Mouse (Mus musculus): ENCODE data around the gene Ndufs5.

Ndufs5 gene

DNA sequence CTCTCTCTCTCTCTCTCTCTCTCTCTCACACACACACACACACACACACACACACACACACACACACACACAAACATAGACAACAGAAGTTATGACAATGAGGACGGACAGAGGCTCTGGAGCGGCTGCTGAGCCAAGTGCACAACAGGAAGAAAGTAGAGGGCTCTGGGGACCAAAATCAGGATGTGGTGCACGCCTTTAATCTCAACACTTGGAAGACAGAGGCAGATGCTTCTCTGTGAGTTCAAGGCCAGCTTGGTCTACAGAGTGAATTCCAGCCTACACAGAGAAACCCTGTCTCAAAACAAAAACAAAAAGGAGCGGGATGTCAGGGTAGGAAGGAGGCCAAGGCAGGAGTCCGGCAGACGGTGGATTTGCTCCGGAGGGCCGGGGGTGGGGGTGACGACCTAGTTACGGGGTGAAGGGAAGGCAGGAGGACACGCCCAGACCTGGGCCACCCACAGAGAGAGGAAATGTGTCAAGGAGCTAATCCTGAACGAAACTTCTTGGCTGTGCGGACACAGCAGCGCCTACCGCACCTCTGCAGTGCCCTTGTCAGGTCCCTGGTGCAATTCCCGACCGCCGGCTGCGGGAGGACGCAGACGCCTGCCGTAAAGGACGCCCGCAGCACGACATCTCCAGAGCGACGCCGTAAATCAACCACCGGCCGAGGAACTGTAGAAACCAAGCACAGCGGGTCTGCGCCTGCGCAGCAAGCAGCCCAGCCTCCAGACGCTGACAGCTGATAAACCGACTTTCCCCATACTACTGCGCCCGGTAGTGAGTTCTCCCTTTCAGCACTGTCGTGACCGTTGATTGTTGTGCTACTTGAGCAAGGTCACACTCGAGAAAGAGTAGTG, at the start of gene Ndufs5:
TSS of gene Ndufs5 (minus strand) at position 629 of the 860 bp plus-strand sequence.
- DNase-seq (ENCODE audit: low spot score): peak; percentile 97

DNA sequence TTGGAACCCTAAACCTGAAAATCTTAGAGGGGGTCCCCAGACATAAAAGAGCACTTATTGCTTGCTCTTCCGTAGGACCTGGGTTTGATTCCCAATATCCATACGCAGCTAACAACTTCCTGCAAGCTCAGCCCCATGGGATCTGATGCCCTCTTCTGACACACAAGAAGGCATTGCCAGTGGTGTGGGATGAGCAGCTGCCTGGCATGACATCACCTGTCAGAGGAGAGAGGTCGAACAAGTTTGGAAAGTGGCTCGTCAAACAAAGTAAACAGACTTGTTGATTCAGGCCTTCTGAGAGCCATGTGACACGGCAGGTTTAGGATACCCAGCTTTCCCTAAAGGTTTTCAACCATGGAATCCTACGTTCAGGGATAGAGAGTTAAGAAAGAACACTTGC, 47.1 kb upstream of the Ndufs5 start:
- DNase-seq (ENCODE audit: low spot score): peak; percentile 18

DNA sequence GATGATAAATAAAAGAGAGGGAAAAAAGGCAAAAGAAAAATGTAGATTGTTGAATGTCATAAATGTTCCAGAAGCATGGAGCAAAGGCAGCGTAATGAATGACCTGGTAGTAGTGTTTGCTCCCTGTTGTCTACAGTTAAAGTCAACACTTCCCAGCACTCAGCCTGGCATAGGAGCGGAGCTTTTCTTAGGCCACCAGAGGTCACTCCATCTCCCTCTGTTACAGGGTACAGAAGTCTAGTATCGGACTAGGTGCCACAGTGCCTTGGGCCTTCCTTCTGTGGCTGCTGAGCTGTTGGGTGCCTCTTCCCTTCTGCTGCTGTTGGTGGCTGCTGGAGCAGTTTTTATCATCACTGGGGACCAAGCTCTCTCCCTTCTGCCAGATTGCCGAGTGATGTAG, 40.3 kb upstream of the Ndufs5 start:
- DNase-seq (ENCODE audit: low spot score): peak; percentile 34

DNA sequence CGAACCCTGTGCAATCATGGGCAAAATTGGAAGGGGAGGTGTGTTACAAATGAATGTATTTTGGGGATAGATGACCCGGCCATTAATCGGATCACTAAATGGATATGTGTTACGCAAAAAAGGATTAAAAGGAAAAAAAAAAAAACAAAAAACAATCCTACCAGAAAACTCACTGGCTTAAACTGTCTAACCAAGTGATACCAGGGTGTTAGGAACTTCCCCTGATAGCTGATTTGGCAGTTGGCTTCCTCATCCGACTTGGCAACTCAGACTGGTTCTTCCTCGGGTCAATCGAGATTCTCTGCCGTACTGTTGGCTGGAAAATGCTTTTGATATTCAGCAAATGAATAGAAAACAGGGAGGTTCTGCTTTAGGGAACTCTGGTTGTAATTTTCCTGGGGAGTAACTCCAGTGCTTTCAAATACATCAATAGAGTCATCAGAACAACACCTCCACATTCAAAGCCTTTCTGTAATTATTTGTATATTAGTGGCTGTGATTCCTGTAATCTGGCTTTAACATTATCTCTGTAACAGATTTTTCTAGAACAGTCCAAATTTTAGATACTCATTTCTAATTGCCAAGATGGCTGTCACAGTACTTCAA, 32.8 kb upstream of the Ndufs5 start:
- peak; percentile 18 for DNase-seq (ENCODE audit: low spot score)

DNA sequence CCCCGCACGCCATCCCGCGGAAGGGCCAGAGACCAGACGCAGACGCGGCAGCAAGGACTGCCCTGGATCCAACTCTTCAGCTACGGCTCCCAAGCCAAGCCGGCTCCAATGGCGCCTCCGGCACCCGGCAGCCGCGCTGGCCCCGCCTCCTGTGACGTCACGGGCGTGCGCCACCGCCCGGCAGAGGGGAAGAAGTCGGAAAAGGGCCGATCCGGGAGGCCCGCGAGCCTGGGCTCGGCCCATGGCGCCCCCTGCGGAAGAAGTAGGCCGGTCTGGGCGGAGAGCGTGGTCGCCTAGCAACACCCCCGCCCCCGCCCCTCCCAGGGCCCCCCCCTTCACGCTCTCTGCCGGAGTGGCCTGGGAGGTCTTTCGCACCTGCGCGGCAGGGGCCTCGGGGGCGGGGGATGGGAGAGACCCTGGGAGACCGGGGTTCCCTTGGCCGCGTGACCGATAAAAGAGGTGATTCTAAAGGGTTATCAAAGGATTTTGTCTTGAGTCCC, 32.2 kb upstream of the Ndufs5 start, which contains the start of gene Akirin1:
TSS of gene Akirin1 (minus strand) at position 194 of the 500 bp plus-strand sequence.
- DNase-seq (ENCODE audit: low spot score): peak; percentile 98

DNA sequence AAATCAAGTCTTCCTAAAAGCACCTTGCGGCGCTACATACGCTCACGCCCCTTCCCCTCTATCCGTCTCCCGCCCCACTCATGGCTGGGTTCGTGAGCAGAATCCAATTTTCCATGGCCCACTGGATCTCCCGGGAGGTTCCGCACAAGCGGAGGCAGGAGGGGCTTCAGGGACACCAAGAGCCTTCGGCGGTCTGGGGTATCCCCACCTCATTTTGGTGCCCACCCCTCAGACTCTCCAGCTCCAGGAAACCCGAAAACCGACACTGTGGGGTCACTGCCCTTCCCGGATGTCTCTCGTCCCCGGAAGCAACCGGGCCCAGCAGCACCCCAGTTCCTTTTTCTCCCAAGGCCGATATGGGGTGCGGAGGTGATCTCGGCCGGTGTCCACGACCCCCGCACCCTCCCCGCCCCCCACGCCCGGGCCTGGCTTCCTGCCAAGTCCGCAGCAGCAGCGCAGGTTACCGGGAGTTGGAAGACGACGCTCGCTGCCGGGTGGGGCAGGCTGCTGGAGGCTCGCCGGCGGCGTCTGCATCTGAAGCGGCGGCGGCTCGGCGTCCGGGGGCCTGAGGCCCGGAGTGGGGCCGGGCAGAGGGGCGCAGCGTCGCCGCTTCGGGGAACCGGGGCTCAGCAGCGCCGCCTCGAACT, 31.6 kb upstream of the Ndufs5 start:
- DNase-seq (ENCODE audit: low spot score): no peak

DNA sequence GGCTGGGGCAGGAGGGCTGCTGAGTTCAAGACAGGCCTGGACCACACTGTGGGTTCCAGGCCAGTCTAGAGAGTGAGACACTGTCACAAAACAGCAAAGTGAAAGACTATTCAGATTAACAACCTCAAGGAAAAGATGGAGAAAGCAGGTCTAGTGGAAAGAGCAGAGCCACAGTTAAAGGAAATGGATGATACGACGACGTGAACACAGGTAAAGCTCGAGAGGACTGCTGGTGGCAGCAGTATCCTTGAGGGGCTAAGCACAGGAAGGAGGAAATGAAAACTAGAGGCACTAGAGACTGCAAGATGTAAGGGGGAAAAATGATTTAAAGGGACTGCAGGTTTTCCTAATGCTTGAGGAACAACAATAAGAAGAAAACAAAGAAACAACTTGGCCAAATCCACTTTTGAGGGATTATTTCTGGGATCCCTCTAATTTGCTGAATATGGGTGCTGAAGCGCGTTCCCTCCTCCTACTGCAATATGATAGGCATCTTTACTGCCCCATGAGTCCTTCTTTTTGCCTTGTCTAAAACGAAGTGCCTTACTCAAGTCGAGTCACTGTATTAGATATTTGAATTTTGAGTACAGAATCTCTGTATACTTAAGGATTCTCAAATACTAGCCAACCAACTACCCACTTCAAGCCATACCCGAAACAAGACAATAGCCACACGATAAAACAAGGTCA, 30.9 kb upstream of the Ndufs5 start:
- no peak for DNase-seq (ENCODE audit: low spot score)

DNA sequence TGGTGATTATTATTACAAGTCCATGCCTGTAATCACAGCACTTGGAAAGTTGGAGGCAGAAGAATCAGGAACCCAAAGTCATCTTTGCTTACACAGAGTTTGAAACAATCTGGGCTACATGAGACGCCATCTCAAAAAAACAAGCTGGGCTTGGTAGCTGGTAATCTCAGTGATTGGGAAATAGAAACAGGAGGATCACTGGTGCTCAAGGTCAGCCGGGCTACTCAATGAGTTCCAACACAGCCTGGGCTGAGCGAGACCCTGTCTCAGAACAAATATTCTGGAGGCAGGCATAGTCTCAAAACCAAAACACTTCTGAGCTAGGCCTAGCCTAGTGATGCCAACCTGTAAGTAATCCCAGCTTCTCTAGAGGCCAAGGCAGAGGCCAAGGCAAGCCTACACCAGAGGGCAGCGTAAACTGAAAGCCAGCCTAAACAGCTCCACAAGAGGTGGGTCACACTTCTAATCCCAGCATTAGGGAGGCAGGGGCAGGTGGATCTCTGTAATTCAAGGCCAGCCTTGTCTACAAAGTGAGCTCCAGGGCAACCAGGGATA, 27.3 kb upstream of the Ndufs5 start:
- no peak for DNase-seq (ENCODE audit: low spot score)

DNA sequence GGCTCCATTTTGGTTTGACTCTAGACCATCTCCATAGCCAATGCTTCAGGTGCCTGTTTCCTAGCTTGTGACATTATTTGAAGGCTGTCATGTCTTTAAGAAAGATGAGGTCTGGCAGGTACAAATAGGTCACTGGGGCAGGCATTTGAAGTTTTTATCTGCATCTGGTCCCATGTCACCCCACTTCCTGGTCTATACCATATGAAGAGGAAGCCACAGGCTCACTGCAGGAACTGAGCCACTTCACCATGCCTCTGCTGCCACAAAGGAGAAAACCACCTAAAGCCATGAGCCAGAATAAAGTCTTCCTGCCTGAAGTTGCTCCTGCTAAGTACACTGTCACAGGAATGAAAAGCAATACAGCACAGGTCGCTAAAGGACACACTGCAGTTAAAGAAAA, 24.9 kb upstream of the Ndufs5 start:
- no peak for DNase-seq (ENCODE audit: low spot score)

DNA sequence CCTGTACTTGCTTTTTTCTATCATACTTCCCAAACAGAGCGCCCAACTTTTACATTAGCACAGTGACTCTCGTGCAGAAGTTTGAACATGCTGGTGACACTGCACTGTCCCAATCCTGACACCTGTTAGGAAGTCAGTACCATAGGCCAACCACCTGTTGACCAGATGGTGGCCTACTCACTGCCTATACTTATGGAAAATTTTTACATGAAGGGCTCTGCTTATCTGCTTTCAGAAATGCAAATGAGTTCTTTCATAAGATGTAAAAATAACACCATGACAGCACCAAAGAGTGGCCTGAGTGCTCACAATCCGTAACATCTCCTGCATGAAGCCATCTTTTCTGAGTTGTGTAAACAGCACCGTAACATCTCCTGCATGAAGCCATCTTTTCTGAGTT, 20.7 kb upstream of the Ndufs5 start:
- no peak for DNase-seq (ENCODE audit: low spot score)

DNA sequence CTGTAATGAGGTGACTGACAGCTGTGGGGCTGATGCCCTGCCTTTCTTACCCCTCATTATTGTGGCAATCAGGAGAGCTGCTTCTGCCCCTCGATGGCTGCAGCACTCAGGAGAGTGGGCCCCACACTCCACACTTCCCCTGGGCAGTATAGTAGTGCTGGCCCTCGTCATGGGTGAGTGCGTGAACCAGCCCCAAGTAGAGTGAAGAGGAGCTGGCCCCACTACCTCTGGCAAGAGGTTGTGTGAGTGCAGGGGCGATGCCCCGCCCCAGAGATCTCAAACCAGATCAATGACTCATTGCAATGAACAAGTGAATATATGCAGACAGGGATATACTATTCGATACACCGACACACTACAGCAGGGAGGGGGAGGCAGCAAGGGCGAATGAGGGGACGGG, 15.5 kb upstream of the Ndufs5 start:
- DNase-seq (ENCODE audit: low spot score): no peak

DNA sequence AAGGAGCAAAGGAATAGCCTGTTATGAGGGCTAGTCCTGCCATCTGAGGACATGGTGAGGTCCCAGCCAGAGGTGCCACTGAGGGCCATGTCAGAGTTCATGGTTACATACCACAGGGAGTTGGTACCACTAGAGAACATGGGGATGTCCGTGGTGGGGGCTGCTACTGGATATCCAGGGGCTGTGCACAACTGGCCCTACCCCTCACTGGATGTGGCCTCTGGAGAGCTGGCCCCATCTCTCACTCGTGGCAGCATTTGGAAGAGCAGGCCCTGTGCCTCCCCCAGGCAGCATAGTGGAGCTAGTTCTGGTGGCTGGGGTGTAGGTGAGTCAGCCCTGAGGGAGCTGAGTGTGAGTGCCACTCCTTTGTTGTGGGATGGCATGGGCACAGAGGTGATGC, 14.9 kb upstream of the Ndufs5 start:
- no peak for DNase-seq (ENCODE audit: low spot score)

DNA sequence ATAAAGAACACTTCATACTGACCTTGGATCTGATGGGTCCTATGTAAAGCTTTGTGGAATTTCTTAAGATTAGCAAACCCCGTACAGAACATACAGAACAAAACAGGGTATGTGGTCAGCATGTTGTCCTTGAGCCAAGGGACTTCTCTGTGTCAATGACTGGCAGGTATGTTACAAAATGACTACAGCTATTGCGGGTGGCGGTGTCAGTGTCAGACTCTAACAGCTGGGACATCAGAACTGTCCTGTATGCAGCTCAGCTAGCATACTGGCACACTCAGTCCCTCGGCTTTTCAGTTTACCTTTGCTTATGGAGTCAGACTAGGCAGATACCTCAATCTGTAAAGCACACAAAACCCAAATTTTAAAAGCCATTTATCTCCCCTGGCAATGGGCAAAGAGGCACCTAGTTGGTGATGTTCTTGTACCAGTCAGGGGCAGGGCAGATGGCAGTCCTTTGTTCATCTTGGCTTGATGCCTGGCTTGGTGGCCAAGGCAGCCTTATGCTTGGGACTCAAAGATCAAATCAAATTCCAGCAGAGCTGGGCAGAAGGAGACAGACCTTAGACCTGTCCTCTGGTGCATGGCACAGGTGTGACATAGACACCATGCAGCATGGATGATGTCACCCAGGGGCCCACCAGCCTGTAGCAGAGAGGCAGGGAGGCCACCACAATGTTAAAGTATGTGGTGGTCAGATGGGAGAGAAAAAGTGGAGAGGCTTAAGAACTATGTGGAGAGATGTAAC, 14.3 kb upstream of the Ndufs5 start:
- DNase-seq (ENCODE audit: low spot score): no peak

DNA sequence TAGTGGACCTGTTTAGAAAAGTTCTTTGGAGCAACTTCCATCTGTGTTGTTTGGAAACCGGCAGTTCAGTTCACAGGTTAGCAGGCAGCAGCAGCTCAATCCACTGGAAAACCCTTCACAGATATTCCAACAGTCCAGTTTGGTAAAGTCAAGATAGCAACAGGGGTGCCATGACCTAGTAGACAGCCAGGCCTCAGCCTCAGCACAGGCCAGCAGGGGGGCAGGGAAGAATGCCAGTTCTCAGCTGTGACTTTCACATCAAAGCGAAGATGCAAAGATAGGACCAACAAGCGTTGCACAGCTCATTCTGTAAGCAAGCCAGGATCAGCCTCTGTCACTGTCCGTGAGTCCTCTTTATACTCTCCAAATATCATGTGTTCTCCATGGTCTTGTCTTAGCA, 3.8 kb upstream of the Ndufs5 start:
- no peak for DNase-seq (ENCODE audit: low spot score)

DNA sequence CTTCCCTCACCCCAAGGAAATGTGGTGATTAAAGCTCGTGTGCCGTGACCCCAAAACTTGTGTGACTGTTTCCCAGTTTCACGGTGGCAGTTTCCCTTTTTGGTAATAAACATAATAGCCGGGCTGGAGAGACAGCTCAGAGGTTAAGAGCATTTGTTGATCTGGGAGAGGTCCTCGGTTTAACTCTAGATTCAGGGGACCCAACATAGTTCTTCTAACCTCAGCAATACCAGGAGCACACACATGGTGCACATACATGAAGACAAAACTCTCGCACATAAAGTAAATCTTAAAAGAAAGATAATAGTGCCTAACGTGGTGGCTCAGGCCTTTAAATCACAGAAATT, 405 bp upstream of the Ndufs5 start:
- no peak for DNase-seq (ENCODE audit: low spot score)

DNA sequence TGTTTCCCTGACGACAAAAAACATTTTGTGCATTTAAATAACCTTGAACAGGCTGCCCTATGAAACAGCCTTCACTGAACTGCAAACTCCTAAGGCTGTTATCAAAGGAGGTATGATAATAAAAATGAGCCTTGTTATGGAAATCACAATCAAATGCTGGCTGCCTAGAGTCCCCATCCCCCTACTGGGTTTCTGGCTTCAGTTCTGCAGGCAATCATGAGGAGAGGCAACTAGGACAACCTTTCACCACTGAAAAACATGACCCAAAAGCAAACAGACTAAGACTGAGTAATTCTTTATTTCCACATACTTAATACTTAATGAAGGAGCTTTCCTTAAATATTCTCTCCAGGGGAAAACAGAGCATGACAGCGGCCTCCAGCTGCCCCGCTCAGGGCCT, 5.6 kb downstream of the Ndufs5 start:
- no peak for DNase-seq (ENCODE audit: low spot score)

DNA sequence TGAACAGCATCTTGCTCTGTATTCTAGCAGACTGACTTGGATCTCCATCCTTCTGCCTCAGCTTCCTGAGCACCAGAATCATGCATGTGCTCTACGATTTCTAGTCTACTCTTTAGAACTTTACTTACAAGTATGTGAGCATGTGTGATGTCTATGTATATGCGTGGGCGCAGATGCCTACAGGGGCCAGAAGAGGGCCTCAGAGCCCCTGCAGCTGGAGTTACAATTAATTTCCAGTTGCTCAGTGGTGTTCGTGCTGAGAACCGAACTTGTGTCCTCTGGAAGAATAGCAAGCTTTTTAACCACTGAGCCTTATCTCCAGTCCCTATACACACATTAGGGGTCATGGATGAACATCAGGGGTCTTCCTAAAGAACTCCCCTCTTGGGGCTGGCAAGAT, 10.7 kb downstream of the Ndufs5 start:
- no peak for DNase-seq (ENCODE audit: low spot score)

DNA sequence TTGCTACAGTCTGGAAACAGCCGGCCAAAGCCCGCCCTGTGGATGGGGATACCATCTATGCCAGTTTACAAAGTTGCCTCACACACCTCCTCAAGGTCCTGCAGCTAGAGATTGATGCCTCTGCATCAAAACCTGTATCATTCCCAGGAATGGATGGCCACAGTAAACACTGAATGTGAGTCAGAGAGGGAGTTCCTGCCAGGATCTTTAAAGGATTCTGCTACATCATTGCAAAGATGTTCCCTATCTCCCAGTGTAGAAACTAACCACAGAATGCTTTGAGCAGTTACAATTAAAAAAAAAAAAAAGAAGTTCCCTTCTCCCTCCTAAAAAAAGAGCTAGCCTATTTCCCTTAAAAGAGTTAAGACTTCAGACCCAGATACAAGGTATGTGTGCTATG, 12.7 kb downstream of the Ndufs5 start:
- no peak for DNase-seq (ENCODE audit: low spot score)

DNA sequence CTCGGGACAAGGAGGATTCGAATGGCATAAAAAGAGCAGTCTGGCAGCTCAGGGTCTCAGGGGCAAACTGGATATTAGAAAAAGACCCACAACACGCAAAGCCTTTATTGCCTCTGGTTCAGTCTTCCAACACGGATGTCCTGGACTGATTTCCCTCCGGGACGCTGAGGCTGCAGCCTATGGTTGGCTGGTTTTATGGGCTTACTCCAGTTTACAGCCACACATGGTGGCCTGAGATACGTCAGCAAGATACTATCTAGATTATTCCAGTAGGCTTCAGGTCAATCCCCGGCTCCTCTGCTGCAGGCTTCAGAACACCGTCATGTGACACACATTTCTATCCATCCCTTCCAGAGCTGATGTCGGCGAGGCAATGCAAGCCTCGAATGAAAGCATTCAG, 24.6 kb downstream of the Ndufs5 start:
- no peak for DNase-seq (ENCODE audit: low spot score)

DNA sequence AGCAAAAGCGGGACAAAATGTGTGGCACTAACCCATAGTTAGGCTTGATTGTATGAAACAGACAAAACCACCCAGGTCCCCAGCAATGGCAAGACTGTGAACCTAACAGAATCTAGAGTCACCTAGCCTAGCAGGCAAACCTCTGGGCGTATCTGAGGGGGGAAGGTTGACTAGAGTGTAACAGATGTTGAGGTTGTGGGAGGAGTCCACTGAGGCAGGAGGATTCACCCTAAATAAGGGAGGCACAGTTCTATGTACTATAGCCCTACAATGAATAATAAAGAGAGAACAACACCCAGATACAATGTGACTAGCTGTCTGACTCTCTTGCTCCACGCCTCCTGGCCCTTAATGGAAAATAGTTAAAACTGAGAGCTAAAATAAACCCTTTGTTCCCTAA, 25.9 kb downstream of the Ndufs5 start:
- no peak for DNase-seq (ENCODE audit: low spot score)

DNA sequence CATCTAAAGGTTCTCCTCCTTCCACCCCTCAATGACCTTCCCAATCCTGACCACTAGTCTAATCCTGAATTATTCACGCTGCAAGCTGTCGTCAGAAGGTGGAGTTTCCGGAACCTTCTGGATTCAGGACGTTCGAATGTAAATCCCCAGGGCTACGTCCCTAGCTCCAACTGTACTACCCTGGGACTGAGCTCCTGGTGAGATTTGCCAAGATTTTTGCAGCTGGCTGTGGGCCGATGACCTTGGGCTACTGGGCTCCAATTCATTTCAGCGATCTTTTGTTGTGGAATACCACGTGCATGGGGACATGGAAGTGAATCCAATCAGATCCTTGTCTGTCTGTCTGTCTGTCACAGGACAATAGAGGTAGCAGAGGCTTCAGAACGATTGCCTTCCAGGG, 27.7 kb downstream of the Ndufs5 start:
- no peak for DNase-seq (ENCODE audit: low spot score)
